Mouse (Mus musculus): ENCODE data around the gene Pcx.
"Not testable (repeated sequence)": the region's sequence is repeated elsewhere in the genome, so short reads cannot be mapped to it uniquely, and the experiment has no call there.

Pcx gene

DNA sequence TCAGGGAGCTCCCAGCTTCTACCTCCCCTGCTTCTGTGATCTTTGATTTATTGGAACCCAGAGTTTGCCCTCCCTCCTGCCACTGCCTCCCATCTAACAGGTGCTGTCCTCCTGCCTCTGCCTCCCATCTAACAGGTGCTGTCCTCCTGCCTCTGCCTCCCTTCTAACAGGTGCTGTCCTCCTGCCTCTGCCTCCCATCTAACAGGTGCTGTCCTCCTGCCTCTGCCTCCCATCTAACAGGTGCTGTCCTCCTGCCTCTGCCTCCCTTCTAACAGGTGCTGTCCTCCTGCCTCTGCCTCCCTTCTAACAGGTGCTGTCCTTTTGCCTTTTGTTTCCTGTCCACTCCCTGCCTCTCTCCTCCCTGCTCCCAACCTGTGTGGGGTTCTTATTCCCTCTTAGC lies 76.5 kb downstream of the Pcx start:
- DNase-seq (ENCODE audit: low read depth, low spot score), result not testable (repeated sequence)

DNA sequence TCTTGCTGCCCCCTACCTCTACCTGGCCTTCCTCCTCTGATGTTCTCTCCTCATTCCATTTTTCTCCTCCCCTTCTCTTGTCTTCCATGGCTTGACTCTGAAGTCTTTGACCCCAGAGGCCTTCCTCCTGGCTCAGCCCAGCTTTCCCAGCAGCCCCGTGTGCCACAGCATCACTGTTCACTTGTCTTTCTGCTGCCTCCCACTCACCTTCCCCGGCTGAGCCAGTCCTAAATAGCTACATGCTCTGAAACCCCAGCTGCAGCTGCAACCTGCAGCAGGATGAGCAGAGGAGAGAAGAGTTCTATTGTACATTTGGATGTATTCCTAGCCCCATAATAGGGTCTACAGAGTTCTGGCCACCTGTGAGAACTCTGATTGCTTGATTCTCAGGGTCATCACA lies 77.2 kb downstream of the Pcx start:
- DNase-seq (ENCODE audit: low read depth, low spot score), result no peak

DNA sequence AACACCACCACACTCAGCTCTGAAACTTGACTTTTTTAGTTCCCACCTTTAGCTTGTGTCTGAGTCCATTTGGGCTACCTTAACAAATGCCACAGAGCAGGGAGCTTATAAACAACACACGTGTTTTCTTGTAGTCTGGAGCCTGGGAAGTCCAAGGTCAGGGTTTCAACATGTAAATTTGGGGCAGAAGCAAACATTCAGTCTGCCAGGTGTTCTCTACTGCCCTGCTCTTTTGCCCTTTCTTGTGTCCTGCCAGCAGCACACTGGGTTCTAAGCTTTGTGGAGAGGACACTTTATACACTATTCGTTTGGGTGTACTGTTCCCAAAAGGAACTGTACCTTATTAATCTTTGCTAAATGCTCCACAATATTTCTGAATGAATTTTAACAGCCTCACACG lies 78.2 kb downstream of the Pcx start:
- no peak for DNase-seq (ENCODE audit: low read depth, low spot score)

DNA sequence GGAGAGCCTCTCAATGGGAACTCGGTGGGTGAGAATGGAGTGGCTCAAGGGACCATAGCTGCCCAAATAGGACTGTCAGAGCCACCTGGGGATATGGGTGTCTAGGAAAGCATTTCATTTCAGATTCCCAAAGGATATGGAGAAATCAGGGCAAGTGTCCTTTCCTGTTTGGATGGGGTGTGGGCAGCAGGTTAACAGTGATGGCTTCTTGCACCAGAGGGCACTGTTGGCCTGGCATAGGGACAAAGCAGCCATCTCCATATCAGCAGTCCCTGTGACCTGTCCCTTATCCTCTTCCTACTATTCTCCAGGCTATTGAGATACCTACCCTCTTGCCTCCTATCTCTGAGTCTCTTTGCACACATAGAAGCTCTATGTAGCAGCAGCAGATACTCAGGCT lies 78.8 kb downstream of the Pcx start:
- no peak for DNase-seq (ENCODE audit: low read depth, low spot score)

DNA sequence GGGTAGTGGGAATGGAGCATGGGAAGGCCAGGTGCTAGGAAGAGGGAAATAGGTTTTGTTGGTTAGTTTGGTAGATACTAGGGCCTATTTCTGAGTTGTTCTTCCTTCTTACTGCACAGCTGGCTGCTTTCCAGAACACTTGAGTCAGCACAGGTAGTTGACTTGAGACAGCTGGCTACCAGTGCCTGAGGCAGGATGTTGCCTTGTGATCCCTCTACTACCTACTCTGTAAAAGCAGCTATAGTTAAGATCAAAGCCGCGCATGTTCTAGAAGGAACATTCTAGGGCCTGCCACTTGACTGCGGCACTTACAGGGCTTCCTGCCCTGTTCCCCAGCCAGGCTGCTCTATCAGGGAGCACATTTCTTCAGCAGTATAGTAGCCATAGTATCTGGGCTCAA lies 79.8 kb downstream of the Pcx start:
- no peak for DNase-seq (ENCODE audit: low read depth, low spot score)

DNA sequence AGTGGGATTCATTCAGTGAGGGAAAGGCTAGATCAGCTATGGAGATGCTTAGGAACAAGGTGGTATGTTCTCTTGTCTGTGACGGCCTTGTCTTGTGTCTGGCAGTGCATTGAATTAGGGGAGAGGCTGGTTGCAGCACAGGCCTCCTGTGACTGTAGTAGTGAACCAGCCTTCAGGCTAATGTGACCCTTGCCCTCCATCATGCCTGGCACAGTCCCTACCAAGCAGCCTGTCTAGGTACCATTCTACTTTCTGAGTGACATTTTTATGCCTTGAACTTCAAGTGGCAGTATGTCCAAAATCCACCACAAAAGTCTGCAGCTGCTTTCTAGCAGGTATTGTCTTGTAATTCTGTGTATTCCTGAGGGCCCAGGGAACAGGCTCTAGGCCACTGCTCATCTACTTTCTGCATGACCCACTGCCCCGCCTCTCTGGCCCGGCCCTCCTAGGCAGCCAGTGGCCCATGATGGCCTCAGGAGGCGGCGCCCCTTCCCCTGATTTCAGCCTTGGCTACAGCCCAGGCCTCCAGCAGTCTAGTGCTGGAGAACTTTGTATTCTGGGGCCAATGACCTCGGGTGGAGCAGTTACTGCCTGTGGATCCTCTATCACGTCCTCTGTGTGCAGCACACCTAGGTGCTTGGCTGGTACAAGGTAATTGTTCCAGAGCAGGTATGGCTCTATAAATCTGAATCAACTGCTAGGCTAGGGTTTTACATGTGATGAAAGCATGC lies 83.7 kb downstream of the Pcx start:
- no peak for DNase-seq (ENCODE audit: low read depth, low spot score)

DNA sequence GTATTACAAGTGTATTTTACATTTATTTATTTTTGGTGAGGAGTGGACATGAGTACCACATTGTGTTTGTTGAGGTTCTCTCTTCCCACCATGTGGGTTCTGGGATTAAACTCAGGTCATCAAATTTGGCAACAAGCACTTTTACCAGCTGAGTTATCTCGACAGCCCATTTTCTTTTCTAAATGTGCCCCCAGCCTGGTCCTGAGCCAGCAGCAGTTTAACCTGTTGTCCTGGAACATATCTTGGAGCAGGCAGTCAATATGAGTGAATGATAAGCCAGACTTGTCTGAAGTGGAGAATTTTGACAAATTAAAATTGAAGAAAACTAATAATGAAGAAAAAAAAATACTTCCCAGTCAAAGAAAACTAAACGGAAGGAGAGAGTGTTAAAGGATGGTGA lies 85.8 kb downstream of the Pcx start:
- DNase-seq (ENCODE audit: low read depth, low spot score), result no peak

DNA sequence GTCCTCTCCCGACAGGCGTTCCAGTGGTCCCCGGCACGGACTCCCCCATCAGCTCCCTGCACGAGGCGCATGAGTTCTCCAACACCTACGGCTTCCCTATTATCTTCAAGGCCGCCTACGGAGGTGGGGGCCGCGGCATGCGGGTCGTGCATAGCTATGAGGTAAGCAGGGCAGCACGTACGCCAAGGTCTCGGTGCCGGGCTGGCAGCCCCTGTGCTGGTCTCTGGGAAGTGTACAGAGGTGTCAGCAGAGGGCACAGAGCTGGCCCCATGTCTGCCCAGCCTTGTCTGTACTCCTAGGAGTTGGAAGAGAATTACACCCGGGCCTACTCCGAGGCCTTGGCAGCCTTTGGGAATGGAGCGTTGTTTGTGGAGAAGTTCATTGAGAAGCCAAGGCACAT lies 92.2 kb downstream of the Pcx start:
- no peak for DNase-seq (ENCODE audit: low read depth, low spot score)

DNA sequence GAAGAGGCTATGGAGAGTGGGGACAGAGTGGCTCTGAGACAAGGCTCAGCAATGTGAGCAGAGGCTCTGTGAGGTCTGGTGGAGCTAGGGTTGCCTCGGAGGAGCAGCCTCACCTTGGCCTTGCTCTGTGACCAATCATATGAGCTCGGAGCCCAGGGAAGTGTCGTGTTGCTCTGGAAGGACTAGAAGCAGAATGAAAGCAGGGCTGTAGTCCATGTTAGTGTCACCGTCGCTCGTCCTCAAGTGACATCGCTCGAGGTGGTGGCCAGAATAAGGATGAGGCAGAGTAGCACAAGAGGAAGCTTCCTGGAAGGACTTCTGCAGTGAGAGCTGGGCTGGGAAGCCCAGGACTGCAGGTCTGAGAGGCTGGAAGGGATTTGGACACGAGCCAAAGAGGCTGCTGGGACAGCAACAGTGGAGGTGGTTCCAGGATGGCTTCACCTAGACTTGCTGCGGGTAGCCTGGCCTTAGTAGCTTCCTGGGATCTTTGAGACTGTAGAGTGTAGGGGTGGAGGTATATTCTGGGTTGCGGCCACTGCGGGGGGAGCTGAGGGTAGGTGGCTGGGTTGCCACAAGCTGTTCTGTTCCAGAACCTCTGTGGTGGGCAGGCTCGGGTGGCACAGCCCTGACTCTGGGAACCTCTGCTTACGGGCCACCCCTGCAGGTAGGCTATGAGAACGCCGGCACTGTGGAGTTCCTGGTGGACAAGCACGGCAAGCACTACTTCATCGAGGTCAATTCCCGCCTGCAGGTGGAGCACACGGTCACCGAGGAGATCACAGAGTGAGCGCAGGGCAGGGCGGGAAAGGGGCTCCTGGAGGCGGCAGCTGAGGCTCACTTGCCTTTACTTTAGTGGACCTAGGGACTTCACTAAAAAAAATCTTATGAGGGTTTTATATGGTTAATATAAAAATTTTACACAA lies 93.8 kb downstream of the Pcx start:
- peak; percentile 89 for DNase-seq (ENCODE audit: low read depth, low spot score)

DNA sequence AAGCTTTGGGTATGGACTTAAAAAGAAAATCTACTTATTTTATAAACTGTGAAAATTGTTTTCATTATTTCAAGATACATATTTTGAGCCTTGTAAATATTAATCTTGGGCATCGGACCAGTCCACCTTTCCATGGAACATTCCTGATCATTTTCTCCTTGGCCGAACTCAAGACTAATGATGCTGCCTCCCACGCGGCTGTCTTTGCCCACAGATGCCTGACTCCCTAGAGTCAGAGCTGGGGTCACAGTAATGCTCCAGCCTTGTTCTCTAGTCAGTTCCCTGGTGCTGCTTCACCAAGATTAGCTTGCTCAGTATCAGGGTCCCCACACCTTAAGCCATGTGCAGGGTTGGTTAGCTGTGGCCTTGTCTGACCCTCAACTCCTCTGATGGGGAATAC lies 95.4 kb downstream of the Pcx start:
- DNase-seq (ENCODE audit: low read depth, low spot score), result no peak

DNA sequence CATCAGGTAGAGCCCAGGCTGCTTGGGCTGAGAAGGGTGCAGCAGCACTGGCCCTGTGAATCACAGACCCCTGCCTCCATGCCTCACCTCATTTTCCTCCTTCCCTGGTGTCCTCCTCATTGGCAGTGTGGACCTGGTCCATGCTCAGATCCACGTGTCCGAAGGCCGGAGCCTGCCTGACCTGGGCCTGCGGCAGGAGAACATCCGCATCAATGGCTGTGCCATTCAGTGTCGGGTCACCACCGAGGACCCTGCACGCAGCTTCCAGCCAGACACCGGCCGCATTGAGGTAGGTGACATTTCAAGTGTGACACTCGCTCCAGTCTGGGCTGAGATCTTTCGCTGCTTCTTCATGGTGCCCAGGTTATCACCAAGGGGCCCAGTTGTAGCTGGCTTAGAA lies 97.1 kb downstream of the Pcx start:
- DNase-seq (ENCODE audit: low read depth, low spot score), result no peak

DNA sequence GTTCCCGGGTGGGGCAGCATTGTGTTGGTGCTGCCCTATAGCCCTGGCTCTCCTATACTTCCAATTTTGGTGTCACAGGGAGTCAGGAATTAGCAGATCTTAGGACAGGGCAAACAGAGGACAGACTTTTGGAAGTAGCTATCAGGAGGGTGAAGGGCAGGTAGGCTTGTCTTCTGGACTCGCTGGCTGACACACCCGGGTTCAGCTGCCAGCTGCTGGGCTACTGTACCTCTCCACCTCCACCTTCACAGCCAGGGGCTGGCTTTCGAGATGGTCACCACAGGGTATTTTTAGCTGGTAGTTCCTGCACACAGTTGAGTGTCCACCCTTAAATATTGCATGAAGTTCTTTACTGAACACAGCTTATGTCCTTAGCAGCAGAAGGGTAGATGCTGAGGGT lies 98.2 kb downstream of the Pcx start:
- no peak for DNase-seq (ENCODE audit: low read depth, low spot score)

DNA sequence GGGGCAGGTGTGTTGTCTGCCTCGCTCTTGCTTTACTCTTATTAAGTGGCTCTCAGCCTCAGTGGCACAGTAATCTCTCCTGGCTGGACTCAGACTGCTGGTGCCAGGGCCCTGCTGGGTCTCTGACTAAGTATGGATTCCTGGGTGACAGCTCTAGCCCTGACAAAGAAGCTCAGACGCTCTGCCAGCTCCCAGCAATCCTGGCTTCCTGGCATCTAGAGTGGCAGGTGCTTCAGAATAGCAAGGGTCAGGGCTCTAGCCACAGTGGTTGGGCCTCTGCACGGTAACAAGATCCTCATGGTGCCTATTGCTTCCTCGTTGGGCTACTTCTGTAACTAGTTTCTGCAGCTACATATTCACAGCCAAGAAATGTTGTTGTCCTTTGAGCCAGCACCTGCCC lies 99.8 kb downstream of the Pcx start:
- no peak for DNase-seq (ENCODE audit: low read depth, low spot score)

DNA sequence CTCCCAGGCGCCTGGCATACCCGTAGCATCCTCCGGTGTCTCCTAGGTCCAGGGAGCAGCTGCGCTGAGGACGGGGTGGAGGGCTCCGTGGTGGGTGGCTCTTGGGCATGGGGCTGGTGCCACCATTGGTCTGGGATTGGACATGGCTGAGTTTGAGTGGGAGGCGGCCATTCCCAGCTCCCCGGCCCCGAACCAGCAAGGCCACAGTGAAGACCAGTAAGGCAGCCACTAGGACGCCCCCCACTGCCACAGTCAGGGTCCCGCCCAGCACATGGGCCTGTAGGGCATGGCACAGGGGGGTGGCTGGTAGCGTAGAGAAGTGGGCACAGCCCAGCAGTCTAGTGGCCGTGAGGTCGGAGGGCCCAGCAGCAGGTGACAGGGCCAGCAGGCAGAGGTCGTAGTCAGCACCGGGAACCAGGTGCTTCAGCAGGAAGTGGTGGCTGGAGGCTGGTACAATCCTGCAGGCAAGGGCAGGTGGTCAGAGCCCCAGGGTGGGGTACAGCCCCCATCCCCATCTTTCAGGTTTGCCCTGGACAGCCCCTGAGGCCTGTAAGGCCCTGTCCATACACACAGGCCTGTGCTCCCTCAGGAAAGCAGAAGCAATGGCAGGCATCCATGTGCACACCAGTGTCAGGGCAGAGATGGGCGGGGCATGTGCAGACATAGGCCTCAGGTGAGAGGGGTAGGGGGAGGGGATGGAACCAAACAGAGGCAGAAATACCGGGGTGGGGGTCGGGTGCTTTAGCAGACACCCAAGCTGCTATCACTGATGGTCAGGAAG lies 102.1 kb downstream of the Pcx start:
- no peak for DNase-seq (ENCODE audit: low read depth, low spot score)

DNA sequence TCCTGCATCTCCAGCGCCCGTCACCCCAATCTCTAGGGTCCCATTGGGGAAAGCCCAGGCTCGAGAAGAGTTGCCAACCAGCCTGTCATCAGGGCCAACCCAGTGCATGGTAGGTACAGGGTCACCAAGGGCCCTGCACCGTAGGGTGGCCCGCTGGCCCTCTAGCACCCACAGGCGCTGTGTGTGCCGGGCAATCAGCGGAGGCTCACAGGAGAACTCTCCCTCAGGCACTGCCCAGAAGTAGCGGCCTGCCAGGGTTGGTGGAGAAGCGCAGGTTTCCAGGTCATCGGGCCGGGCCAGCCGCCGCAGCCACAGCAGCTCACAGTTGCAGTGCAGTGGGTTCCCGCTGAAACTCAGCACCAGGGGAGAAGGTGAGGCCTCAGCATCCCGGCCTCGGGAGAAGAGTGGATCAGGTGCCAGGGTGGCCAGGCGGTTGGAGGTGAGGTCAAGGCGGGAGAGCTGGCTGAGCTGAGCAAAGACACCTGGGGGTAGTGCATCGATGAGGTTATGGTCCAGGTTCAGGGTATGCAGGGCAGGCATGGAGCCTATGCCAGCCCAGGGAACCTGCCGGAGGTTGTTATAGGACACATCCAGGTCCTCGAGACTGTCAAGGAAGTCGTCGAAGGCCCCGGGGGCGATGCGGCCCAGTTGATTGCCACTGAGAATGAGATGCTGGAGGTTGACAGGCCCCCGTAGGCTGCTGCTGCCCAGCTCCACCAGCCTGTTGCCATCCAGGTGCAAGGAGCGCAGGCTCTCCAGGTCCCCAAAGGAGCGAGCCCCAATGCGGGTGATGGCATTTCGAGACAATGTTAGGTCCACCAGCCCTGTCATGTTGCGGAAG lies 103.4 kb downstream of the Pcx start:
- no peak for DNase-seq (ENCODE audit: low read depth, low spot score)

DNA sequence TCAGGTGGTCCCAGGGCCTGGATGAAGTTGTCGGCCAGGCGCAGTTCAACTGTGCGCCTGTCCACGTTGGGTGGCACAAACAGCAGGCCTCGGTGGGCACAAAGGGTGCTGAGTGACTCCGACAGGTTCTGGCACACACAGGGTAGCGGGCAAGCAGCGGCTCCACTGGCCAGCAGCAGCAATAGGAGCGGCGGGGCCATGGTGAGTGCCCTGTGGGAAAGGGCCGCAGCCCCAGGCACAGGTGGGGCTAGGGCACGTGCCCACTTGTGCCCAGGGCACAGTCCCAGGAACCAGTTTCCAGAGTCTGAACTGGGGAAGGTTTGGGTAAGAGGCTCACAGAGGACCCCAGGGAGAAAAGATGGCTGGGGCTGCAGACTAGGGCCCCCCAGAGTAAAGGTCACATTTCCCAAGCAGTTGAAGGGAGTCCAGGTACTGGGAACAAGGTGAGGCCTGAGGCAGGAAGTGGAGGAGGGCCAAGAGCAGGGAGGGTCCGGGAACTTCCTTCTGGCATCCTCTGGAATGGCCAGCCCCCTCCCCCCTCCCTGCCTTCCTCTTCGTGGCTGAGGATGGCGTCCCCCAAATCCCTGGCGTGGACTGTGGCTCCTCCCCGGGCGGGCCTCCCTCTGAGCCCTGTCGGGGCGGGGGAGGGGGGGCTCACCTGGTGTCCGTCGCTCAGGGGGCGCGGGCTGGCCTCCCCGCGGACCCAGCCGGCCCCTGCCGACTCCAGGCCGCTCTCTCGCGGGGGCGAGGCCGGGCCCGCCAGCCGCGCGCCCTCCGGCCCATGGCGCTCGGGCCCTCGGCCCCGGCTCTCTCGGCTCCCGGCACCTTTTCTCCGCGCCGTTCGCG lies 104.3 kb downstream of the Pcx start:
- DNase-seq (ENCODE audit: low read depth, low spot score), result peak; percentile 44

DNA sequence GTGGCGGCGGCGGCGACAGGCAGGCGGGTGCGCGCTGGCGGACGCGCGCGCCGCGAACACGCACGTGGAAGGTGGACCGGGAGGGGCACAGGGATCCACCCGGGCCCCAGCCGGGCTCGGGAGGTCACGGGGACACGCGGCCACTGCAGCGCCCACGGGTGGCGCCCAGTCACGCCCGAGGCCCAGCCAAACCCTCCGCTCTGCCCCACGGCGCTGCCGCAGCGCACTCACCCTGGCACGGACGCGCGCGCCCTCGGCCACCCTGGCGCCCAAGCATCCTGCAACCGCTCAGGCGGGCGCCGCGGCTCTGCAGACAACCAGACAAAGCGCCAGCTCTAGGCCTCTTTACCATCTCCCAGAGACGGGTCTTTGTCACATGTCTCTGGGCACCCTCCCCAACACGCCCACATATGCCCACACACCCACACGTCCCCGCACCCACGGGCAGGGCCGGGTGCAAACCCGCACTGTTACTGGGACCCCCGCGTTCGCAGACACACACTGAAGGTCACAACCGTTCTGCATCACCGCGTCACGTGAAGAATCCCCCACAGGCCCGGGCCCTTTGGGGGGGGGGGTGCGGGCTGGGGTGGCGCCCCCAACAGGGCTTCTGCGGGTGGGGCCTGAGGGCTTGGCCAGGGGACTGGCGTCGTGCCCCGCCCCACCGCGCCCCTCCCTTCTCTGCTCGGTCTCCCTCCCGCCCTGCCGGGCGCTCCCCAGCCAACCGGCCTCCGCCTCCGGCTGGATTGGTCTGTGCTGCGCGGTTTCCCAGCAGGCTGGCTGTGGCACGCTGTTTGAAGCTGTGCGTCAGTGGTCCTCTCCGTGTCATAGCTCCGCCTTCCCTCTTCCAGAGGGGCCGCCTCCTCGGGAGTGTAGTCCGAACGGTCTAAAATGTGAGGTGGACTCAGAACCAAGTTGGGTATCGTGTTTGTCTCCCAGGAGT lies 105.2 kb downstream of the Pcx start, which contains the start of gene Lrfn4:
TSS of gene Lrfn4 (minus strand) at position 517 of the 943 bp plus-strand sequence.
- peak; percentile 90 for DNase-seq (ENCODE audit: low read depth, low spot score)

DNA sequence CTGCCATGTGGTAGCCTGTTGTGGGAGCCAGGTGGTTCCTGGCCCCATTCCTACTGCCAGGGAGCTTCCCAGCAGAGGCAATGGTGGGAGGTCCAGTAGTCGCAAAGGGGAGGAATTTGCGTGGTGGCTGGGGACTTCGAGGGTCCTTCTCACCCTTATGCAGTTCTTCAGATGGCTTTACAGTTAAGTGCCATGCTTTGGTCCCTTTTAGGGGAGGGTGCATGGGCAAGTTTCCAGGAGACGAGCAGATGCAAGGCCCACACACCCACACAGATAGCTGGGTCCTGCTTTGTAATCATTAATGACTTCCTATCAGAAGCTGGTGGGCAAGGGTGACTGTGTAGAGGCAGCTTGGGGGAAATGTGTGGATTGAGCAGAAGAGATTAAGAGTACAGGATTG lies 106.3 kb downstream of the Pcx start:
- no peak for DNase-seq (ENCODE audit: low read depth, low spot score)

DNA sequence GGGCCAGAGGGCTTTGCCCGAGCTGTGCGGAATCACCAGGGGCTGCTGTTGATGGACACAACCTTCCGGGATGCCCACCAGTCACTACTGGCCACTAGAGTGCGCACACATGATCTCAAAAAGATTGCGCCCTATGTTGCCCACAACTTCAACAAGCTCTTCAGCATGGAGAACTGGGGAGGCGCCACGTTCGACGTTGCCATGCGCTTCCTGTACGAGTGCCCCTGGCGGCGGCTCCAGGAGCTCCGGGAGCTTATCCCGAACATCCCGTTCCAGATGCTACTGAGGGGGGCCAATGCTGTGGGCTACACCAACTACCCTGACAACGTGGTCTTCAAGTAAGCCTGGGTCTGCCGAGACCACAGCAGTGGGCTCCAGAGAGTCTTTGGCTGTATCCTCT lies 107.9 kb downstream of the Pcx start:
- DNase-seq (ENCODE audit: low read depth, low spot score), result peak; percentile 73
